Mouse (Mus musculus) A20 (cell line): ENCODE data around the gene Runx1.

ENCODE experiments used
- DNase-seq: peaks from one replicate; pipeline ENCODE4 v3.0.0-alpha.2; 2011; ENCODE audit warnings: low read depth, low spot score

Runx1 gene

DNA sequence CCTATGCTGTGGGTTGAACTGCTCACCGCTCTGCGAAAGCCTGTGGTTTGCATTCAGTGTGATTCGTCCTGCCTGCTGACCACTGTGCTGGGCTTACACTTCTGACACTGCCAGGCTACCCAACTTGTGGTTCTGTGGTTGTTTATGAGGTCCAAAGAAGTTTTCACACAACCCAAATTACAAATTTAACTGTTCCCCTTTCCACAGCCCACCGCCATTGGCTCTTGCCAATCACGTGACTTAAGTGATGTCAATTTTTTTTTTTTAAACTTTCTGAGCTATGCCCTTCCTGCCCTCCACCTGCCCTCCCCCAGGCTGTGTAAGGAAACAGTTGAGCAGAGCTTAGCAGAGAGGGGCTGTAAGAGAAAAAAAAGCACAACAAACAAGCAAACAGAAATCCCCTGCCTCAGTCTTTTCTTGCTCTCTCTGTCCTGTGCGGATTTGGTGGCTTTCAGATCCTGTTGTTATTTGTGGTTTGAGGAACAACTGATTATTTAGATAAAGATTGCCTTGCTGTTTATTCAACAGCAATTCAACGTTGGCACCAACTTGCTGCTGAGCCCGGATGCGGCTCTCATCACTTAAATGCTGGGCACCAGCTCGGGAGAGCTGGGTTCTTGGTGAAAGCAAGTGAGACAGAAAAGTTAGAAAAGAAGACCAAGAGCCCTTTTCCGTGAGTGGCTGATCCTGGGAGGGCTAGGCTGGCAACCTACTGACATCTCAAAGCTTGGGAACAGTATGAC lies at the start of gene Runx1:
TSS of gene Runx1 (minus strand) at position 242 of the 743 bp plus-strand sequence.
- DNase-seq: peak; percentile 92

DNA sequence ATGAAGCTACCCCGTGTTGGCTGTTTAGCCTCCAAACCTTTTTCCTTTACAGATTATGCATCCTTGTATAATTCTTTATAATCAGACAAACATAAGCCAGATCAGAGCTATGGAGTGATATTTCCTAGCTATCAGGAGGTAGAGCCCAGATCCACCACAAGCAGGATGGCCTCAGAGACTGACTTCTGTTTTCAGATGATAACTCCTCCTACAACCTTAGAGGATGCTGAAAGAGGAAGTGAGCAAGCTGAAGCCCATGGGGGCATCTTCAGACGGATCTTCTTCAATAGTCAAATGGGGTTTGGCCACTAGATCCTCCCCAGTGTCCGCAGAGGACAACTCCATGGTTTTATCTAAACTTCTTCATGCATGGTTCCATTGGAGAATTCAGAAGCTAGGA lies 48.1 kb upstream of the Runx1 start:
- DNase-seq: peak; percentile 66

DNA sequence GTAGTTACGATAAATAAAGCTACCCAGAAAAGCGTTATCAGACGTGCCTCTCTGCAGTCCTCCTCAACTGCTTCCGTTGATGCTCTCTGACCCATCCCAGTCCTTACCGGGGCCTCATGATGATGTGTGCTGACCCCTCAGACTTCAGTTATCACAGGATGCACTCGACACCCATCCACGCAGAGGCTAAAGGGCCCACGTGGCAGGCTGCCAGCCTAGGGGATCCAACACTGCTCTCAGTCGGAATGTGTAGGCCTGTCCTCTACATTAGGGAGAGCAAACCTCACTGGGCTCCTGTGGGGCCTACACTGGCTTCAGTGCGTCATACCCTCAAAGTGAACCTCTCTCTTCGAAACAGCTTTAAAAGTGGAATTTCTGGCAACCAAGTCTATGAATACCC lies 45.8 kb upstream of the Runx1 start:
- DNase-seq: no peak

DNA sequence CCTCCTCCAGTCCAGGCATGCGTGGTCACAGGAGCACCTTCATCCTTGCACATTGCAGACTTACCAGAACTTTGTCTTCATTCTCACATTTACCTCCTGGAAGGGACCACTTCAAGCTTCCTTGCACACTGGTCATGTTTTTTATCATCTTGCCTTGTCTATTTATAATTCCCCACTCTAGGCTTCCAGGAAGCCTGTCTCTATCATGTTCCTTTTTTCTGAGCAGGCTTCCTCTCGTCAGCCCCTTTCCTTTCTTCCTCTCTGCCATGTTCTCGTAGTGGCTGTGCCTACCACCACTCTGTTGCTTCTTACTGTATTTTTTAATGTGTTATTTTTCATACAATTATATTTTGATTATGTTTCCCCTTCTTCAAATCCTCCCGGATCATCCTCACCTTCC lies 42.6 kb upstream of the Runx1 start:
- DNase-seq: no peak

DNA sequence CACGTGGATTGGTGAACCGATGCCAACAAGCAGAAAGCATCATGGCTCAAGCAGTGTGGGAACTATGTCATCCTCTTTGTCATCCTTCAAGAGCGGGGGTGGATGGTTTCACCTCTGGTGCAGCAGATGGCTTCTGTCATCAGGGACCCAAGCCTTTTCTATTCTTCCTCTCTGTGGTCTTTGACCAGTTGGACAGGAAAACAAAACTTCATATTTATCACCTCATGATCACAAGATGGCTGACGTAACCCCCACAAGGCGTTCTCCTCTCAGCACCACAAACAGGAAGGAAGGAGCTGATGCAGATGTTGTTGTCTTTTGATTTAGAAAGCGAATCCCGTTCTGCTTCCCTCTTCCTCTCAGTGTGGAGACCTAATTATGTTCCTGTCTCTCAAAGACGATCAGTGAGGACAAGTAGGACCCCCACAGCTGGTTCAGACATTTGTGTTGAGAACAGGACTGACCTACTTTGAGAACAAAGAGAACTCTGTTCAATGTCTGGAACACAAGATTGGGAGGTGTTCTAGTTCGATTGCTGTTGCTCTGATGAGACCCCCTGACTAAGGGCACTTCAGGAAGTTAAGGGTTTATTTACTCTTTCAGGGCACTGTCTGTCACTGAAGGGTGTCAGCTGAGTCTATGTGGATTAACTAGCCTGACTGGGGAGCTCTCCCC lies 41.4 kb upstream of the Runx1 start:
- peak; percentile 13 for DNase-seq

DNA sequence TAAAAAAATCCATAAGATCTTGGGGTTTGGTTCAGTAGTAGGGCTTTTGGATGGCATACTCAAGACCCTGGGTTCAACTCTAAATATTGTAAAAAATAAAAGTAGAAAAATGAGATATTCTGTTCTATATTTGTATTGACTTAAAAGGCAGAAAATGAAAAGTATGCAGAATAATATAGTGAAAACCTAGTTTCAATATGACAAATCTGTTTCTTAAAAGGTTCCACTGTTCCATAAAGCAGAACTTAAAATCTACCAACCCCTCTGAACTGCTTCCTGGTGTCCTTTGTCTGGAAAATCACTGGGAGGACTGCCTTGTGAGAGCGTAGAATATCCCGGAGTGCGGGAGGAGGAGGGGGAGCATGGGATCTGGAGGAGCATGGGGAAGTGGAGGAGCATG lies 39.4 kb upstream of the Runx1 start:
- DNase-seq: no peak

DNA sequence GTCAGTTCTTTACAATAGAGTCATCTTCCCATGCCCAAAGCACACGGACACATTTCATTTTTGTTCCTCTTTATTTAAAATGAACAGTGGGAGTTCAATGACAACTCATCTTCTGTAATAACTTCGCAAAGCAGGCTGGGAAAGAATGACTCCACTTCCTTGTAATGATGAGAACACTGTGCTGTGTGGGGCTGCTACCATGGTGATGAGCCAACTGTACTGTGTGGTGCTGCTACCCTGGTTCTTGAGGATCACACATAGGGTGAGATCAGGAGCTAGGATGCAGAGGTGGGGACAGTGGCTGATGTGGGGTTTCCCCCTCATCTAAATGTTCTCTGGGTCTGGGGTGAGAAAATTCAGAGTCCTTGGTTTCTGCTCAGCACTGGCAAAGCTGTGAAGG lies 38.2 kb upstream of the Runx1 start:
- no peak for DNase-seq

DNA sequence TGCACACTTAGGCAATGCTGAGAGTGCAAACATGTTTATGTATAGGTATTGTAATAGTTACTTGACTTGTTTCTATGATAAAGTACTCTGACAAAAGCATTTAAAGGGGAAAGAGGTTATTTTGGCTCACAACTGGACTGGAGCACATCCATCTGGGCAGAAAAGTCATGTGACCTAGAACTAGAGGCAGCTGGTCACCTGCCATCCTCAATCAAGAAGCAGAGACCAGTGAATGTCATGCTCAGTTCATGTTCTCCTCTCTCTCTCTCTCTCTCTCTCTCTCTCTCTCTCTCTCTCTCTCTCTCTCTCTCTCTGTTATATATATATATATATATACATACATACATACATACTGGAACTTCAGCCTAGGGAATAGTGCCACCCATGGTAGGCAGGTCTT lies 37.2 kb upstream of the Runx1 start:
- no peak for DNase-seq

DNA sequence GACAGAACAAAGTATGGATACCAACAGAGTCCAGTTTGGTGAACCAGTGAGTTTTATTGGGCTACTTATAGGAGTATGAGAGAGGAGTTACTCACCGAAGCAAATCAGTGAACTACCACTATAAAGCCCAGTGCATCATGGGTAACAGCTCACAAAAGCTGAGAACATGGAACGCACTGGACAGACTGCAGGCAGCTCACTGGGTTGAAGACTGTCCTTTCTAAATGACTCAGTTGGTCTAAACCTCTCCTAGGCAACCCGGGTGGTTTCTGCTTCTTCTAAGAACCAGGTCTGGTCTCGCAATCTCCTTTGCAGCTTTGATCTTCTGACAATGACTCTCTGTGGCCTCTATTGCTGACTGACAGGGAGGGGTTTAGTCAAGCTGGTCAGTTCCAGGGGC lies 36.5 kb upstream of the Runx1 start:
- DNase-seq: no peak

DNA sequence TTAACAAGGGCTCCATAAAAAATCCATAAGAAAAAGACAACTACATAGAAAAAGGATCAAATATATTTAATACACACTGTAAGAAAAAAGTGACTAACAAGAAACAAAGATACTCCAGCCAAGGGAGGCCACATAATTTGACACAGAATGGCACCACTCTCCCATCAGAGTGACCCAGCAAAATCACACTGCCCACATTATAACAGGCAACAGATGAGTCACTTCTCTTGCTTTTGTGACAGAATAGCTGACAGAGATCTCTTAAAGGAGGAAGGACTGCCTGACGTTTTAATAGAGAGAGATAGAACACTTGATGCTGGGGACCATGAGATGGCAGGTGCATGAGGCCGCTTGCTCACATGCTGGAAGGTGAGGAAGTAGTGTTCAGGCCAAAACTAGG lies 35.6 kb upstream of the Runx1 start:
- no peak for DNase-seq

DNA sequence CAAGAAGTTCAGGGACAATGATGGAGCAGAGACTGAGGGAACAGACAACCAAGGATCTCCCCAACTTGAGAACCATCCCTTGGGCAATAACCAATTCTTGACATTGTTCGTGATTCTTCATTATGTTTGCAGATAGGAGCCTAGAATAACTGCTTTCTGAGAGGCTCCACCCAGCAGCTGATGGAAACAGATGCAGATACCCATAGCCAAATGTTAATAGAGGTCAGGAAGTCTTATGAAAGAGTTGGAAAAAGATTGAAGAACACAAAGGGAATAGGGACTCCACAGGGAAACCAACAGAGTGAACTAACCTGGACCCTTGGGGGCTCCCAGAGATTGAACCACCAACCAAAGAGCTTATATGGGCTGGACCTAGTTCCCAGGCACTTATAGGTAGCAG lies 34.7 kb upstream of the Runx1 start:
- no peak for DNase-seq

DNA sequence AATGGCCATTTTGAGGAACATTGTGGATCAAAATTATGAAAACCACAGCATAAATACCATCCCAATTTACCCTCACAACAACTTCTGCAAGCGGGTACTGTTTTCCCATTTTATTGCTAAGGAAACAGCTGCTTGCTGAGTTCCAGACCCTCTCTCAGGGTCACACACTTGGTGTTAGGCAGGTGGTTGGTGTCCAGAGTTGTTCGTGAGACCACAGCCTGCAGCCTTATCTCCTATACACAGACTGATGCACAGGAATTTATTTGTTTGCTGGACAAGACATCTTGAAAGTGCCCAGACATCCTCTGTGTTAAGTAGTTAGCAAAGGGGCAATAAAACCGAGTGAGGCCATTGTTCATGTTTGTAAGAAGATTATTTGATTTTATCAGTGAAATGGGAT lies 30.8 kb upstream of the Runx1 start:
- DNase-seq: no peak

DNA sequence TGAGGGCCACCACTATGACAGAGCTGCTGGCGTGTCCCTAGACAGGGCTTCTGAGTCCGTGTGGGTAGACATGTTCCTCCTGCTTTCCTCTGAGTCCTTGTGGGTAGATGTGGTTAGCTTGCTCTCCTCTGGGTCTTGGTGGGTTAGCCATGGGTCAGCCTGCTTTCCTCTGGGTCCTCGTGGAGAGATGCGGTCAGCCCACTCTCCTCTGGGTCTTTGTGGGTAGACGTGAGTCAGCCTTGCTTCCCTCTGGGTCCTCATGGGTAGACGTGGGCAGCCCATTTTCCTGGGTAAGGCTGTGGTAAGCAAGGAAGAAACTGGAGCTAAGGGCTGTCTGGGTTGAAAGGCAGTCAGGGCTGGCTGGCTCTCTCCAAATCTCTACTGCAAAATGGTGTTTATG lies 26.3 kb upstream of the Runx1 start:
- no peak for DNase-seq

DNA sequence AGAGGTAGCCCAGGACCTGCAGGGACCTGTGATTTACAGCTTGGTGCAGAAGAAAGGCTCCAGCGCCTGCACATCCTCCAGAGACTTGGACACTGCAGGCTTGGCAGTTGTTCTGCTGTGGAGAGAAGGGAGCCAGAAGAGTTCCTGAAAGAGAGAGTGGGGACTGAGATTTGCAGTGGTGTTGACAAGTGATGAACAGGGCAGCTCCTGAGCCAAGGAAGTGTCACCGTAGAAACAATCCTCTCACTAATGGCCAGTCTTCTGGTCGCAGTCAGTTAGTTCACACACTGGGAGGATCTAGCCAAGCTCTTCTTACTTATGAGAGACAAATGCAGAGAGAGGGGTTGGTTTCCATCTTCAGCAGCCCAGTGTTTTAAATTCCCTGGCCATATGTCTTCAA lies 24.5 kb upstream of the Runx1 start:
- no peak for DNase-seq

DNA sequence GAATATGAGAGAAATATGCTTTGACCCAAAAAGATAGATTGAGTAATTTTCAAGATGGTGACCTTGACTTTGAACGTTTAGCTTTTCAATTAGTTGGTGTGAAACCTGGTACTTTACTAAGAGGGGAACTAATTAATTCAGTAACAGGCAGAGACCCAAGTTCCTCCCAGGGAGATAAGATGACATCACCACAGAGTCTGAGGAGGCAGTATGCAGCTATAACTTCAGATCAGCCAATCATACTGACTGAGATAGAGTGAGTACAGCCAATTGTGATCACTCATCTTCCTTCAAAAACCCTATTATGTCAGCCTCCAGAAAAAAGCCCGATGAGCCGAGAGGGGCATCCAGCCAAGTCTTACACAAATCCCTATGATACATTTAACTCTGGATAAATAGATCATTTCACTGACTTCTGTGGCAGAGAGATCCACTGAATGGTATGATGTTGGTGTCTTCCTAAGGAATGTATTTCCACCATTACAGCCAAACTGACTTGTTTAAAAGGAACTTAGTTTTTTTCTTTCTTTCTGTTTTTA lies 21.9 kb upstream of the Runx1 start:
- no peak for DNase-seq

DNA sequence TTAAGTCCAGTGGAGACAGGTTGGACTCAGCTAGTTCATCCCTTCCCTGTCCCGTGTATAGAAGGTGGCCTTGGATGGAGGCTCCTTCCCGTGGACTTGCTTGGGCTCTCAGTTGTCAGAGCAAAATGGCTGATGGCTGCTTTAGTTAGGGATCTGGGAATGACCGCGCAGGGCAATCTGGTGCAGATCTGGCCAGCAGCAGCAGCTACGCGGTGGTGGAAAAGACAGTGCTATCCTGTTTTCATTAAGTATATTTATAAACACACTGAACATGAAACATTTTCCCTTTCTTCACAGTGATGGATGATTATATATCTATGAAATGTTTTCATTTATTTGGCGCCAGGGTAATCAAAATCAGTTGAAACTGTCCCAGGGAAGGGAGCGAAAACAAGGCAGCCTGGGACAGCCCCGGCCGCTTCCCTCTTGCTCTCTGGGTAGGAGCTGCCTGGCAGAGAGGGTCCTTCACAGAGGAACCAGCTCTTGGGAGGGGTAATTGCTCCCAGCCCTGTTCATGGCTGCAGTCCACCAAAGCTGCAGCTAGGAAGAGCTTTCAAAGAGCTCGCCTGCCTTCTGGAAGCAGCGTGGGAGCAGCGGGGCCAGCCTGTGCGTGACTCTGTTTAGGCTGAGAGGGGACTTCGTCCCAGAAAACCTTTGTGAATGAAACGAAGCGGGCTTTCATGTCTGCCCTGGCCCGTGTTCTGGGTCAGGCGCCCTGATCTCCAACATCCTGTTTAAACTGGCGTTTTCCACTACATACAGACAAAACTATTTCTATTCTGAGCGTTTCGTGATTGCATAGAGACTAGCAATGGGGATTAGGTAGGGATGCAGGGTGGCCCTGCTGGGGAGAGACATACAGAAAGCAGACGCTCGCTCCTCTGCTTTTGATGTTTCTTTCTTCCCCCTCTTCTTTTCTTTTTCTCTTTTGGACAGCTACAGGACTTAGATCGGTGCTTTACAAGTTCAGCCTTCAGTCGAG lies 19.6 kb upstream of the Runx1 start:
- DNase-seq: no peak

DNA sequence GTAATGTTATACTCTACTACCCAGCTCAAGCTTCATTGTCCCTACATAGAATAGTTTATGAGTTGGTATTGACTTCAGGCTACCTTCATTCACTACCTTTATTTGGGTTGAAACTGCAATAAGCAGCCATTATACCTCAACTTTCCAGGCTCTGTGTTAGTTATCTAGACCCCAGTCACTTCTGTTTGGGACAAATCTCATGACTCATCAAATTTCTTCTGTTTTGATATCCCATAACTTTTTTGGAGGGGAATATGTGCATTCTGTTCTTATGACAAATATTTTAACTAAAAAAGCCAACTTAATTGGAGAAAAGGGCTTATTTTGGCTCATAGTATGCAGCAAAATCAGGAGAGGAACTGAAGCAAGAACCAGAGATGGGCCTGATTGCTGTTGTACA lies 12.8 kb upstream of the Runx1 start:
- DNase-seq: no peak

DNA sequence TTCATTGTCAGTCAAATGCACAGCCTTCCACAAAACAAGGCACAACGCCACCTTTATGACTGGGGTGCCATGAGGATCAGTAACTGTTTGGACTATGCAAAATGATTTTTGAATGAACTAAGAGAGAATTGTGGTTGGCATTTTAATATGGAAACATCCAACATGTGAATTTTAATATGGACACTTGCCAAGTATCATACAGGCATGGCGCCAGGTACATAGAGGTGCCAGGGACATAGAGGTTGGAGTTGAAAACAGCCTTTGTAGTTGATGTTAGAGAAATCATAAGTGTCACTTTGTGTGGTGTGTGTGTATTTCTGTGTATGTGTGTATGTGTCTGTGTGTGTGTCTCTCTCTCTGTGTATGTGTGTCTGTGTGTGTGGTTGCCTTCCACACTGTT lies 5.4 kb upstream of the Runx1 start:
- DNase-seq: no peak

DNA sequence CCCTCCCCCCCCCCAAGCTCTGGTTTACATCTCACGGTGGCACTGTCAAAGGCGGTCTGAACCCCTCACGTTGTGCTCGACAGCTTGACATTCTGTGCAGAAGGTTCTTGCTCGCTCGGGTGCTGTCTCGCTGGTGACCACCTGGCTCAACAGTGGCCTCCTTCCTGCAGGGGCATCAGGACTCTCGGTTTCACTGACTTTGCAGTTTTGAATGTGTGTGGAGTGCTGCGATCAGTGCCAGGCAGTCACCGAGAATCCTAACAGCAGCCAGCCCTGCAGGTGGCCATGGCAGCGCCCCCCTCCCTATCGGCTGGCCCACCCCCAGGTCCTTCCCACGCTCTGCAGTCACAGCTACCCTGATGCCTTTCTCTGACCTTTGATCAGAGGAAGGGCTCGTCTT lies 4.5 kb upstream of the Runx1 start:
- no peak for DNase-seq

DNA sequence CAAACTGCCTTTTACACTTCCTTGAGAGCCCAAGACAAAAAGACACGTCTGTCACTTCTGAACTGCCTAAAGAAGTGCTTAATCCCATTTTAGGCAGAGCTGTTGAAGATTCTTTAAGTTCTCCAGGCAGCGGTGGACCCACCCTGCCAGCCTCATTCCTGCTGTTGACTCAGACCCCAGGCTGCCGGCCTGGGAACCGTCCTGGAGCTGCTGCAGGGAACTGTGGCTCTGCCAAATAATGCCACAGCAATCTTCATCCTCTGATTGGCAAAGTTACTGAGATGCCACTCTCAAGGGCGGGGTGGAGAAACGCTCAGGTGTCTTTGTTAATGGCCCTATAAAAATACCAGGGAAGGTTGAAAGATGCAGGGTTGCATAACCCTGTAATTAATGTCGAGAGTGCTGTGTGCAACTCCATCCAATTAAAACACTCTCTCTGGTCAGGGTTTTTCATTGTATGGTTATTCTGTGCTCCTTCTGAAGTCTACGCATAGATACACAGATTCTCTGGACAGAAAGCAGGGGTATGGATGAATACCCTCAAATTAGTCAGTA lies 2.4 kb upstream of the Runx1 start:
- DNase-seq: no peak

DNA sequence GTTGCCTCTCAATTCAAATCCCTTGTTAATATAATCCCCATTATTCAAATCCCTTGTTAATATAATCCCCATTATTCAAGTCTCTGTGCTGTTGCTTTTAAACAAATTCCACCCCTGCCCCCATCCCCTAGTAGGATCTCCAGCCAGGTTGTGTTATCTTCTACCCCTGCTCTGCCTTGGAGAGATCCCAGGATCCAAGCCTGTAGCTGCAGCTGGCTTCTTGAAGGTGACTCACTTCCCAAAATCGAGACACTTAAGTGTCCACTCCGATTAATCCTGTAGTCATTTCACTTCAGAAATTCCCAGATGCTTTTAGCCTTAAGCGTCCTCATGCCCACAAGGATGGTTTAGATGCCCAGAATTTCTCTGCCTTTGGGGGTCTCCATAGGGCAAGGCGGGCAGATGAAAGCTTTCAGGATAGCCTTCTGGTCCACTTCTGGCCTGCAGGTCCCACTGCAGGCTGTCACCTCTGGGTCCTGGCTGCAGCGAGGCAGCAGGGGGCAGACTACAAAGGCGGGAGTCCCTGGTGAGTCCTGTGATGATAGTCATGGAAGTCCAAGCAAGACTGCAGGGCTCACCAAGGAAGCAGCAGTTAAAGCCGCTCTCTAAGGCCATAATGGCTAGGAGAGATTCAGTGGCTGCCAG lies 1.8 kb upstream of the Runx1 start:
- peak; percentile 21 for DNase-seq
